Mouse (Mus musculus): ENCODE results near the gene Gm20521.
A peak's percentile ranks its signal among the peaks of the same experiment; 100 is the strongest.

GRCm38 (mm10) chr14:54866936-54867335, 16.3 kb upstream of the Gm20521 start:
- TF ChIP-seq CTCF (IDR thresholded peaks at IDR 0.05; ENCODE audit: low read depth, low read length) (peak; percentile 73), POLR2A (IDR thresholded peaks at IDR 0.05; ENCODE audit: borderline replicate concordance, low read depth, low read length) (no peak)
